Mouse (Mus musculus) stomach, postnatal 0 days (tissue): ENCODE results near the gene Trdmt1. TPM values are rescaled to one million over a fixed set of nuclear protein-coding genes. Genes with fewer than 3 reads are reported as not detected.

Experiments
- ATAC-seq: fragments of 200-750 bp; cut with Nextera tagmentation; 2 replicates; pipeline ENCODE4 v1.8.0; 2017; ENCODE audit not compliant: low FRiP score, low TSS enrichment
- DNase-seq: peaks from one replicate; pipeline ENCODE4 v3.0.0-alpha.2; 2016; ENCODE audit warnings: low spot score
- H3K27ac ChIP-seq: fragments of 300-500 bp; sonication (generic); replicated peaks from 2 replicates; pipeline ENCODE4 v1.5.1; 2014; ENCODE audit warnings: mild to moderate bottlenecking, control low read depth
- H3K27me3 ChIP-seq: fragments of 300-500 bp; sonication (generic); 2 replicates; pipeline ENCODE4 v1.6.1; 2014; ENCODE audit warnings: low read length; ENCODE audit not compliant: control insufficient read depth, insufficient read depth
- H3K36me3 ChIP-seq: fragments of 300-500 bp; sonication (generic); 2 replicates; pipeline ENCODE4 v1.6.1; 2014; ENCODE audit warnings: low read length, mixed read lengths; ENCODE audit not compliant: control insufficient read depth, insufficient read depth
- H3K4me1 ChIP-seq: fragments of 300-500 bp; sonication (generic); replicated peaks from 2 replicates; pipeline ENCODE4 v1.6.1; 2014; ENCODE audit warnings: antibody characterized with exemption; ENCODE audit not compliant: control insufficient read depth, insufficient read depth
- H3K4me2 ChIP-seq: fragments of 300-500 bp; sonication (generic); replicated peaks from 2 replicates; pipeline ENCODE4 v1.6.1; 2014; ENCODE audit warnings: low read depth, mild to moderate bottlenecking, control low read depth, moderate library complexity
- H3K4me3 ChIP-seq: fragments of 300-500 bp; sonication (generic); 2 replicates; pipeline ENCODE4 v1.5.1; 2014; ENCODE audit warnings: low read depth, low read length, control low read depth
- H3K9ac ChIP-seq: fragments of 300-500 bp; sonication (generic); 2 replicates; pipeline ENCODE4 v1.6.1; 2014; ENCODE audit warnings: mild to moderate bottlenecking, low read length, control low read depth, mixed read lengths
- H3K9me3 ChIP-seq: fragments of 300-500 bp; sonication (generic); 2 replicates; pipeline ENCODE4 v1.6.1; 2016; ENCODE audit warnings: low read length; ENCODE audit not compliant: control insufficient read depth
- CTCF ChIP-seq: IDR thresholded peaks from 2 replicates; pipeline ENCODE4 v1.5.1; 2016; ENCODE audit warnings: antibody characterized with exemption, low read depth, mild to moderate bottlenecking, moderate library complexity
- EP300 ChIP-seq: optimal IDR thresholded peaks from 2 replicates; pipeline ENCODE3; 2016; ENCODE audit warnings: antibody characterized with exemption
- WGBS: fragments of 180-500 bp; shearing (Covaris S2); extraction: QIAGEN DNeasy Blood & Tissue Kit; methylation state at CpG from one replicate; pipeline ENCODE4 v1.1.7; 2014; 5-methylcytosine and 5-hydroxymethylcytosine counted together
- polyA plus RNA-seq: library from polyadenylated mRNA; unstranded; fragments of >200 nt; fragmentation: Nextera tagmentation; extraction: Ambion mirVana; gene quantifications from 2 replicates; pipeline ENCODE4 v1.2.1, GENCODE M21; 2015

The Trdmt1 gene
- polyA plus RNA-seq, 1 experiment from 2014 or later: 6.9 TPM

GRCm38 (mm10) chr2:13537733-13538132 lies 6.7 kb downstream of the Trdmt1 start:
- H3K27ac ChIP-seq: no peak overlapping the region
- peak; percentile 41 for DNase-seq
- no peaks in the 10 kb centered on the region for H3K36me3 ChIP-seq
- H3K4me3 ChIP-seq: no peak overlapping the region
- 32% methylated on average over 2 of the region's 2 CpGs for WGBS
- H3K9ac ChIP-seq: no peak overlapping the region
- no peak for TF ChIP-seq EP300
- TF ChIP-seq CTCF: peak; percentile 55
- peaks cover 2% of the 10 kb centered on the region; the same call in 1 of the 2 replicates for H3K4me1 ChIP-seq
- H3K9me3 ChIP-seq: no peaks in the 10 kb centered on the region
- no peak overlapping the region for H3K4me2 ChIP-seq
- ATAC-seq: no peak
- no peaks in the 10 kb centered on the region for H3K27me3 ChIP-seq

DNA sequence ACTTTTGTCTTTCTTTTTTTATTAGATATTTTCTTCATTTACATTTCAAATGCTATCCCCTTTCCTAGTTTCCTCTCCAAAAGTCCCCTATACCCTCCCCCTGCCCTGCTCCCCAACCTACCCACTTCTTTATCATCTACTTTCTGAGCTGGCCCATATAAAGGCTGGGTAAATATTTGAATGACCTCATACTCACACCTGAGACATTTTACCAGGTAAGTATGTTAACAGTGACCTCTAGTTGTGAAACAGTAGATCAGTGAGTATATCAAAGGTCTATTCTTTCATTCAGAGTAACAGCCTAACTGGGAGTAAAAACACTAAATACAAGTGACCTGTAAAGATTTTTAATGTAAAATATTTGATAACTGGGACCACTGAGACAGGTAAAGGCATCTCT lies 7.7 kb downstream of the Trdmt1 start:
- DNase-seq (no peak), ATAC-seq (peak; percentile 90)
- peak; percentile 62 for TF ChIP-seq CTCF
- TF ChIP-seq EP300: no peak
- Histone ChIP-seq H3K4me1 (peaks cover 2% of the 10 kb centered on the region; the same call in 1 of the 2 replicates), H3K4me3 (no peak overlapping the region), H3K9ac (no peak overlapping the region), H3K4me2 (no peak overlapping the region), H3K27ac (no peak overlapping the region), H3K9me3 (no peaks in the 10 kb centered on the region), H3K36me3 (no peaks in the 10 kb centered on the region), H3K27me3 (no peaks in the 10 kb centered on the region)

- Histone ChIP-seq H3K36me3 (no peaks in the 10 kb centered on the region), H3K4me1 (no peaks in the 10 kb centered on the region), H3K9ac (no peak overlapping the region), H3K4me3 (no peak overlapping the region), H3K4me2 (no peak overlapping the region), H3K27me3 (no peaks in the 10 kb centered on the region), H3K9me3 (no peaks in the 10 kb centered on the region), H3K27ac (no peak overlapping the region)
- ATAC-seq (no peak), DNase-seq (no peak)
- TF ChIP-seq EP300: no peak
- 78% methylated on average over 6 of the region's 6 CpGs for whole genome bisulfite sequencing
Observed at GRCm38 (mm10) chr2:13530639-13531038, 13.8 kb downstream of the Trdmt1 start.

DNA sequence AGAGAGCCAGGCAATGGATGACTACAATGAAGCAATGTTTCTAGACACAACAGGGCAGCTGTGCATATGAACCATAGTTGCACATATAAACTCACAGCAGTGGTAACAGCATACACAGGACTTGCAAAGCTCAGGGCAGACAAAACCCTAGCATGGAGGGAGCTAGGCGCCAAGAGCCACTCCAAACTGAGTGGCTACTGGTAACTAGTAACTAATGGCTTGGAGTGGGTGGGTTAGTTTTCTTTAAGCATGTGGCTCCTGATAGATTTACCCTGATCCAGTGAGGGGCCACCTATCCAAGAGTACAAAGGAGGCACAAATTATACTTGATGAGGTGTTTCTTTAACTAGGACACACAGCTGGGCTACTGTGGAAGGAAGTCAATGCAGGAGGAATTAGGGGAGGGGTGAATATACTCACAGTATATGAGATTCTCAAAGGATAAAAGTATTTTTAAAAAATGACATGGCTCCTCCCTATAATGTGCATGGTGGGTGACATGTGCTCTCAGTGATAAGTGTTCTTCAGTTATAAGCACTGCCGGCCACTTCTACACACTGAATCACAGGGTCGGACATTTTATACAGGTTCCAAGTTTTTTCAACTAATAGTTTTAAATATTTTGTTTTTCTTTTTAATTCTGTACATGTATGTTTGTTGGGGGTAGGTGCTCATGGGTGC lies 15.1 kb downstream of the Trdmt1 start:
- H3K27ac ChIP-seq: no peak overlapping the region
- no peaks in the 10 kb centered on the region for H3K36me3 ChIP-seq
- no peak overlapping the region for H3K9ac ChIP-seq
- no peak overlapping the region for H3K4me2 ChIP-seq
- WGBS: 93% methylated on average over 3 of the region's 3 CpGs
- no peaks in the 10 kb centered on the region for H3K4me1 ChIP-seq
- ATAC-seq (no peak), DNase-seq (no peak)
- no peak for TF ChIP-seq EP300
- no peak for TF ChIP-seq CTCF
- H3K9me3 ChIP-seq: no peaks in the 10 kb centered on the region
- H3K4me3 ChIP-seq: no peak overlapping the region
- H3K27me3 ChIP-seq: no peaks in the 10 kb centered on the region

GRCm38 (mm10) chr2:13527531-13527930 lies 16.9 kb downstream of the Trdmt1 start:
- no peak for ATAC-seq
- no peak overlapping the region for H3K4me3 ChIP-seq
- H3K27ac ChIP-seq: no peak overlapping the region
- no peak for DNase-seq
- WGBS: 68% methylated on average over 4 of the region's 4 CpGs
- no peaks in the 10 kb centered on the region for H3K4me1 ChIP-seq
- no peaks in the 10 kb centered on the region for H3K9me3 ChIP-seq
- H3K4me2 ChIP-seq: no peak overlapping the region
- no peaks in the 10 kb centered on the region for H3K36me3 ChIP-seq
- H3K9ac ChIP-seq: no peak overlapping the region
- H3K27me3 ChIP-seq: no peaks in the 10 kb centered on the region
- TF ChIP-seq EP300 (no peak), CTCF (no peak)

DNA sequence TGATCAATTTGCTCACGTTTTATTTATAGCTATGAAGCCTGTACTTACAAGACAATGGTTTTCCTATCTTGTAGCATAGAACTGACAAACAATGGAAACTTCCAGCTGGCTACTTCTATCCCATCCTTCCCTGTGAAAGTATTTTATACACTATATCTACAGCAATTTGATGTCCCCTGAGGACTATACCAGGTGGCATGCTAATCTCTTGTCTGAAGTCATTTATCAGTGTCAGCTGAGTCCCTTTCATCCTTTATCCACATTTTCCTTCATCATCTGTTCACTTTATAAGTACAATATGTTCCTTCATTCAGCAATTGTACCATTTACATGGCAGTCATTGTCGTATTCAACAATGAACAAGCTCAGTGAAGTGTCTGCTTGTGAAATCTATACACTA lies 17.3 kb downstream of the Trdmt1 start:
- Histone ChIP-seq H3K36me3 (no peaks in the 10 kb centered on the region), H3K4me2 (no peak overlapping the region), H3K4me1 (no peaks in the 10 kb centered on the region), H3K27me3 (no peaks in the 10 kb centered on the region), H3K9me3 (no peaks in the 10 kb centered on the region), H3K9ac (no peak overlapping the region), H3K4me3 (no peak overlapping the region), H3K27ac (no peak overlapping the region)
- TF ChIP-seq CTCF: no peak
- DNase-seq: no peak
- WGBS: 64% methylated on average over 2 of the region's 2 CpGs
- ATAC-seq: no peak
